Mouse (Mus musculus) limb, embryonic 15.5 days (tissue): ENCODE measurements around the gene Alkbh3. TPM values are rescaled to one million over a fixed set of nuclear protein-coding genes. Genes with fewer than 3 reads are reported as not detected.

Experiments
- ATAC-seq: fragments of 200-750 bp; cut with Nextera tagmentation; 2 replicates; pipeline ENCODE4 v1.8.0; 2017; ENCODE audit warnings: low read depth, moderate TSS enrichment; ENCODE audit not compliant: insufficient number of reproducible peaks, low FRiP score, low TSS enrichment
- H3K27ac ChIP-seq: fragments of 300-500 bp; sonication (generic); 2 replicates; pipeline ENCODE4 v1.5.1; 2015; ENCODE audit warnings: moderate library complexity, mild to moderate bottlenecking, inconsistent platforms
- H3K27me3 ChIP-seq: fragments of 300-500 bp; sonication (generic); 2 replicates; pipeline ENCODE4 v1.6.1; 2015; ENCODE audit warnings: inconsistent platforms
- H3K36me3 ChIP-seq: fragments of 300-500 bp; sonication (generic); 2 replicates; pipeline ENCODE4 v1.6.1; 2015; ENCODE audit warnings: inconsistent platforms
- H3K4me1 ChIP-seq: fragments of 300-500 bp; sonication (generic); 2 replicates; pipeline ENCODE4 v1.6.1; 2015; ENCODE audit warnings: inconsistent platforms
- H3K4me2 ChIP-seq: fragments of 300-500 bp; sonication (generic); 2 replicates; pipeline ENCODE4 v1.6.1; 2015; ENCODE audit warnings: mild to moderate bottlenecking, inconsistent platforms
- H3K4me3 ChIP-seq: fragments of 300-500 bp; sonication (generic); 2 replicates; pipeline ENCODE4 v1.5.1; 2015; ENCODE audit warnings: mild to moderate bottlenecking, inconsistent platforms
- H3K9ac ChIP-seq: fragments of 300-500 bp; sonication (generic); 2 replicates; pipeline ENCODE4 v1.6.1; 2015; ENCODE audit warnings: inconsistent platforms
- H3K9me3 ChIP-seq: fragments of 300-500 bp; sonication (generic); 2 replicates; pipeline ENCODE4 v1.6.1; 2016; ENCODE audit warnings: inconsistent platforms
- WGBS: fragments of 180-500 bp; shearing (Covaris S2); methylation state at CpG from one replicate; pipeline ENCODE4 v1.1.7; 2015; 5-methylcytosine and 5-hydroxymethylcytosine counted together
- polyA plus RNA-seq: library from polyadenylated mRNA; unstranded; fragments of >200 nt; fragmentation: Nextera tagmentation; extraction: Ambion mirVana; gene quantifications from 2 replicates; pipeline ENCODE4 v1.2.1, GENCODE M21; 2015

Alkbh3 gene
- polyA plus RNA-seq, 1 experiment from 2014 or later: 63.1 TPM

GRCm38 (mm10) chr2:93959346-93959745, 51.3 kb downstream of the Alkbh3 start:
- no peak overlapping the region for H3K4me2 ChIP-seq
- no peaks in the 10 kb centered on the region for H3K9me3 ChIP-seq
- no peak for ATAC-seq
- peaks cover 26% of the 10 kb centered on the region for H3K4me1 ChIP-seq
- H3K27ac ChIP-seq: no peak overlapping the region
- H3K9ac ChIP-seq: no peak overlapping the region
- H3K4me3 ChIP-seq: no peak overlapping the region
- 75% methylated on average over 8 of the region's 8 CpGs for WGBS
- H3K36me3 ChIP-seq: no peaks in the 10 kb centered on the region
- H3K27me3 ChIP-seq: peaks cover 47% of the 10 kb centered on the region

- ATAC-seq: no peak
- 68% methylated on average over 3 of the region's 3 CpGs for WGBS
- Histone ChIP-seq H3K4me2 (no peak overlapping the region), H3K9ac (no peak overlapping the region), H3K36me3 (no peaks in the 10 kb centered on the region), H3K27me3 (peaks cover 58% of the 10 kb centered on the region), H3K4me1 (peaks cover 26% of the 10 kb centered on the region), H3K9me3 (no peaks in the 10 kb centered on the region), H3K4me3 (no peak overlapping the region), H3K27ac (no peak overlapping the region)
These were observed 52.4 kb downstream of the Alkbh3 start for GRCm38 (mm10) chr2:93958216-93958615.

DNA sequence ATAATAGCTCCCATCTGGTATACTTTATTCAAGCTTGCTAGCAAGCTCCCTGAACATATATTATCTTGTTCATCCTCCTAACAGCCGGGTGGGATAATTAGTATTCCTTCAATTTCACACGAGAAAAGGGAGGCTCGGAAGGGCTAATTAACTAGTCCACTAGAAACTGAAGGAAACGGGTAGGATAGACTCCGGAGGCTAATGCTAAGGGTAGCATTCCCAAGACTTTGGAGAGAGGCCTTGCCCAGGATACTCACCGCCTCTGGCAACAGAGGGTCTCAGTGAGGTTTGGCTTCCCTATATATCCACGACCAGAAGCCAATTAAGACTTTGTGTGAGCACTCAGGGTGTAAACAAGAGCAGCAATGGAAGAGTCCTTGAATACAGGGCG, 52.8 kb downstream of the Alkbh3 start:
- peaks cover 26% of the 10 kb centered on the region for H3K4me1 ChIP-seq
- H3K4me2 ChIP-seq: no peak overlapping the region
- H3K4me3 ChIP-seq: no peak overlapping the region
- H3K36me3 ChIP-seq: no peaks in the 10 kb centered on the region
- H3K27ac ChIP-seq: no peak overlapping the region
- ATAC-seq: no peak
- H3K9me3 ChIP-seq: no peaks in the 10 kb centered on the region
- 44% methylated on average over 8 of the region's 8 CpGs for WGBS
- no peak overlapping the region for H3K9ac ChIP-seq
- peaks cover 60% of the 10 kb centered on the region for H3K27me3 ChIP-seq

- ATAC-seq: peak; percentile 48
- Histone ChIP-seq H3K9ac (peak within 1 kb of the TSS; percentile 15), H3K4me2 (peak within 1 kb of the TSS; percentile 81), H3K9me3 (no peaks in the 10 kb centered on the region), H3K4me3 (peak within 1 kb of the TSS; percentile 49), H3K4me1 (peaks cover 26% of the 10 kb centered on the region), H3K27me3 (peaks cover 64% of the 10 kb centered on the region), H3K27ac (no peak within 1 kb of the TSS), H3K36me3 (no peaks in the 10 kb centered on the region)
- 7% methylated on average over 44 of the region's 62 CpGs for WGBS
These were observed 53.5 kb downstream of the Alkbh3 start, which contains the start of gene Gm13889 for GRCm38 (mm10) chr2:93956908-93957784. TSS of gene Gm13889 (minus strand) at chr2:93957201.

- Histone ChIP-seq H3K4me1 (peaks cover 26% of the 10 kb centered on the region), H3K36me3 (no peaks in the 10 kb centered on the region), H3K9ac (peak overlapping the region; percentile 15), H3K27me3 (peaks cover 70% of the 10 kb centered on the region), H3K4me2 (peak overlapping the region; percentile 81), H3K27ac (no peak overlapping the region), H3K9me3 (no peaks in the 10 kb centered on the region), H3K4me3 (peak overlapping the region; percentile 49)
- WGBS: under 1% methylated on average over 44 of the region's 44 CpGs
- ATAC-seq: 0 out of 2 replicates have a peak, but pooled peaks have one; percentile 5
These were observed 54.2 kb downstream of the Alkbh3 start for GRCm38 (mm10) chr2:93956331-93956801.

- under 1% methylated on average over 31 of the region's 31 CpGs for WGBS
- no peak for ATAC-seq
- Histone ChIP-seq H3K27ac (no peak overlapping the region), H3K9ac (peak overlapping the region; percentile 15), H3K36me3 (no peaks in the 10 kb centered on the region), H3K4me1 (peaks cover 26% of the 10 kb centered on the region), H3K27me3 (peaks cover 70% of the 10 kb centered on the region), H3K4me3 (peak overlapping the region; percentile 49), H3K9me3 (no peaks in the 10 kb centered on the region), H3K4me2 (peak overlapping the region; percentile 81)
These were observed 54.7 kb downstream of the Alkbh3 start for GRCm38 (mm10) chr2:93955886-93956285.

DNA sequence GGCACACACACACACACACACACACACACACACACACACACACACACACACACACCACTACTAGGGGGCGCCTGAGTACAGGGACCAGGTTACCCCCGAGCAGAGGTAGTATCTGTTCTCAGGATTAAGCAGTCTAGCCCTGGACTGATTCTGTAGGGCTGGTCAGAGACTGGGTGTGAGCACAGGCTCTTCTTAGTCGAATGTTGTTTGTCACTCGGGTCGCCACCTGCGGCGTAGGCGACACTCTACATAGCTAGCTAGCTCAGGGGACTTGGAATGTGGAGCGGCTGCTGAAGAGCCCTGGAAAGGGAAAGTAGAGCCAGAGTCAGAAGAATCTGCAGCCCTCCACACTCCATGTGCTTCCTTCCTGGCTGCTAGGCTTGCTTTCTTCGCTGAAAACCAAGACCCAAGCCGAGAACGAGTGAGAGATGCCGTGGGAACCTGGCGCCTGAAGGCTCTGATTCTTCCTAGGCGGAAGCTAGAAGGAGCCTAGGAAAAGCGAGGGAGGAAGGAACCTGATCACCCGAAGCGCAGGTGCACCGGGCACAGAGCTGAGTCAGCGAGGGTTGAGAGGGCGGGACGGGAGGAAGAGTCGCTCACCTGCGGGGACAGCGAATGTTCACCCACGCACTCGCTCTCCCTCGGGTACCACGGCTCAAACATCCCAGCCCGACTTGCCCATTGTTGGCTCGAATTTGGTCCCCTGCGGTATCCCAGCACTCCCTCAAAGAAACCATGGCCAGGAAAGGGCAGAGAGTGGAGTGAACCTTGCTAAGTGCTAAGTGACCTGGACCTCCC, 55.6 kb downstream of the Alkbh3 start:
- Histone ChIP-seq H3K27me3 (peaks cover 73% of the 10 kb centered on the region), H3K9ac (no peak overlapping the region), H3K36me3 (no peaks in the 10 kb centered on the region), H3K9me3 (no peaks in the 10 kb centered on the region), H3K4me1 (peaks cover 26% of the 10 kb centered on the region), H3K4me3 (peak overlapping the region; percentile 49), H3K27ac (no peak overlapping the region), H3K4me2 (peak overlapping the region; percentile 81)
- 2% methylated on average over 32 of the region's 32 CpGs for WGBS
- ATAC-seq: no peak

DNA sequence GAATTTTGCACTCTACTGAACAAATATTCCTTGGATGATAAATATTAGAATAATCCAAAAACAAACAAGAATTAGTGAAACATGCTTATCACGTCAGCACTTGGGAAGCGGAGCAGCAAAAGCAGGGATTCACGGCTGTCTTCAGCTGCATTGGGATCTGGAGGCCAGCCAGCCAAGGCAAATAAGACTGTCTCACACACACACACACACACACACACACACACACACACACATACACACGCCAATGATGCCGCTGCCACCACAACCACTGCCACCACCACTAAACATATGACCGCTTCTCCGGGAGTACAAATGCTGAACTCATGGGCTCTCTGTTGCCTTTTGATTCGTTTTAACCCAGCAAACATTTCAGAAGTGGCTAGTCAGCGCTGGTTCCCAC, 56.9 kb downstream of the Alkbh3 start:
- no peak overlapping the region for H3K9ac ChIP-seq
- no peaks in the 10 kb centered on the region for H3K36me3 ChIP-seq
- peaks cover 75% of the 10 kb centered on the region for H3K27me3 ChIP-seq
- no peaks in the 10 kb centered on the region for H3K9me3 ChIP-seq
- no peak overlapping the region for H3K4me2 ChIP-seq
- no peak overlapping the region for H3K27ac ChIP-seq
- no peak overlapping the region for H3K4me3 ChIP-seq
- WGBS: 82% methylated on average over 9 of the region's 9 CpGs
- no peak for ATAC-seq
- peaks cover 26% of the 10 kb centered on the region for H3K4me1 ChIP-seq

DNA sequence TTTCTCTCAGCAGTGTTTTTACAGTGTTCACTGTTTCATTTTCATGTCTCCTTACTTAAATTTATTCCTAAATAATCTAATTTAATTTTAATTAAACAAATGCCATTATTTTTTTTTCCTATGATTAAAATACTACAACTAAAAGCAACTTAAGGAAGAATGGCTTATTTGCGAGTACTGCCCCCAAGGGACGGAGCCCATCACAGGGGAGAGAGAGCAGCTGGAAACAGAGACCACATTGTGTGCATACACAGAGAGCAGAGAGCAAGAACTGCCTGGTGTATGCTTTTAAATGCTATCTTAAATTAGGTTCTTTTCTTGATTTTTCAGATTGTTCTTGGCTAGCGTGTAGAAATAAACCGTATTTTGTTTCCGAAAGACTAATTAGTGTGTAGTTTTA, 63.6 kb downstream of the Alkbh3 start:
- WGBS: 62% methylated on average over 5 of the region's 5 CpGs
- no peak for ATAC-seq
- H3K36me3 ChIP-seq: no peaks in the 10 kb centered on the region
- H3K4me2 ChIP-seq: no peak overlapping the region
- H3K9me3 ChIP-seq: no peaks in the 10 kb centered on the region
- no peaks in the 10 kb centered on the region for H3K4me1 ChIP-seq
- H3K27me3 ChIP-seq: peaks cover 14% of the 10 kb centered on the region; the same call in 1 of the 2 replicates
- no peak overlapping the region for H3K9ac ChIP-seq
- no peak overlapping the region for H3K4me3 ChIP-seq
- no peak overlapping the region for H3K27ac ChIP-seq

DNA sequence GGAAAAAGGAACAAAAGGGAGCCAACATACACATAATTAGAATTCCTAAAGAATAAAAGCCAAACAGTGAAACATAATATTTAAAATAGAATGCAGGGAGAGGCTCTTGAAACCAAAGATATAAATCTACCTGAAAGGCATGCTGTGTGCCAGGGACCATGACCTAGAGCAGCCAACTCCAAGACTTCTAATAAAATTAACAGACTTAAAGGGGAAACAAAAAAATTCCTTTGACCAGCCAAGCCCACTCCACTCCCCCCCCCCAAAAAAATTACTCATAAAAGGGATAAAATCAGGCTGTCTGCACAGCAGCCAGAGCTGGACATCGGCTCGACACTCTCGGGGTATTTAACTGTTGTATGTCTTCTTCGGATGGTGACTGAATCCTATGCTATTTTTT, 65.8 kb downstream of the Alkbh3 start:
- peaks cover 6% of the 10 kb centered on the region; the same call in 1 of the 2 replicates for H3K27me3 ChIP-seq
- H3K27ac ChIP-seq: no peak overlapping the region
- no peaks in the 10 kb centered on the region; the same call in 1 of the 2 replicates for H3K4me1 ChIP-seq
- H3K9me3 ChIP-seq: no peaks in the 10 kb centered on the region
- H3K9ac ChIP-seq: no peak overlapping the region
- no peak for ATAC-seq
- no peak overlapping the region for H3K4me3 ChIP-seq
- H3K4me2 ChIP-seq: no peak overlapping the region
- no peaks in the 10 kb centered on the region for H3K36me3 ChIP-seq
- 74% methylated on average over 4 of the region's 4 CpGs for WGBS

DNA sequence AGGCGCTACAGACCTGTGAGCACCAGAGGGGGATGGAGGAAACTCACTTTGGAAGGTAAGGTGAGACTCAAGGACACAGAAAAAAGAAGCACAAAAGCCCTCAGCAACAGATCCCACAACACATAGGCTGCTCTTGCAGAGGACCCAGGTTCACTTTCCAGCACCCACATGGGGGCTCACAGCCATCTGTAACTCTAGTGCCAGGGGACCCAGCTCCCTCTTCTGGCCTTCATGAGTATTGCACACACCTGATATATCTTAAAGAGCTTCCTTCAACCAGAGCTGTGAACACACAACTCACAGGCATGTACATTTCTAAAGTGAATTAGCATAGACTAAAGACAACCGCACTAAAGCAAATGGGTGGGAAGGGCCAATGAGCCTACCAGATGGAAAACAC, 66.5 kb downstream of the Alkbh3 start:
- Histone ChIP-seq H3K4me2 (no peak overlapping the region), H3K27ac (no peak overlapping the region), H3K27me3 (peaks cover 4% of the 10 kb centered on the region; the same call in 1 of the 2 replicates), H3K4me3 (no peak overlapping the region), H3K9ac (no peak overlapping the region), H3K4me1 (no peaks in the 10 kb centered on the region; the same call in 1 of the 2 replicates), H3K9me3 (no peaks in the 10 kb centered on the region), H3K36me3 (no peaks in the 10 kb centered on the region)
- WGBS: 89% methylated on average over 2 of the region's 2 CpGs
- ATAC-seq: no peak

DNA sequence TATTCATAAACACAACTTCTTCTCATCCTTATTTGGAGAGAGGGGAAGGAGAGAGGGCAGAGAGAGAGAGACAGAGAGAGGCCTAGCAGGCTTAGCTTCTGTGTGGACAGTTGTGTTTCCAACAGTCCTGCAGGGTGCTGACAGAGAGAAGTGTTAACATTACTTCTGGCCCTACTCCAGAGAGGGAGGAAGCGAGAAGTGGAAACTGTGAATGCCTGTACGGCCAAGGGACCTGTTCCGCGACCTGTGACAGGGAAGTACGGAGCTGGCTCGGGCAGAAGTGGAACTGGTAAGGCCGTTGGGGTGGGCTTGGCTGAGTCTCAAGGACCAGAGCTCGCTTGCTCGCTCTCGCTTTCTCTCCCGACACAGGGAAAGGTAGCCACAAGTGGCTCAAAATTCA, 68.9 kb downstream of the Alkbh3 start:
- H3K36me3 ChIP-seq: no peaks in the 10 kb centered on the region
- no peaks in the 10 kb centered on the region; the same call in 1 of the 2 replicates for H3K4me1 ChIP-seq
- H3K27ac ChIP-seq: no peak overlapping the region
- no peak for ATAC-seq
- H3K9me3 ChIP-seq: no peaks in the 10 kb centered on the region
- 65% methylated on average over 11 of the region's 11 CpGs for WGBS
- no peak overlapping the region for H3K9ac ChIP-seq
- no peak overlapping the region for H3K4me2 ChIP-seq
- H3K4me3 ChIP-seq: no peak overlapping the region
- H3K27me3 ChIP-seq: no peaks in the 10 kb centered on the region
